Mouse (Mus musculus): ENCODE results near the gene Atf1. TPM values are rescaled to one million over a fixed set of nuclear protein-coding genes. Genes with fewer than 3 reads are reported as not detected.

Atf1 gene
- polyA plus RNA-seq, 1 experiment from 2014 or later: 40.4 TPM

- Histone ChIP-seq H3K9me3 (replicated peaks; ENCODE audit: control insufficient read depth, low read length) (peaks cover 11% of the 10 kb centered on the region; the same call in 1 of the 2 replicates), H3K9ac (ENCODE audit: low read length) (no peak overlapping the region), H3K4me2 (ENCODE audit: low read depth, low read length) (no peak overlapping the region), H3K36me3 (ENCODE audit: control insufficient read depth, insufficient read depth, low read length) (no peaks in the 10 kb centered on the region), H3K27me3 (ENCODE audit: control insufficient read depth, insufficient read depth, low read length) (no peaks in the 10 kb centered on the region), H3K27ac (ENCODE audit: low read length) (no peak overlapping the region), H3K4me3 (replicated peaks; ENCODE audit: low read length) (no peak overlapping the region), H3K4me1 (ENCODE audit: control insufficient read depth, insufficient read depth, low read length) (peaks cover 14% of the 10 kb centered on the region)
- WGBS: 88% methylated on average over 4 of the region's 4 CpGs
- no peak for ATAC-seq (ENCODE audit: insufficient read depth, low FRiP score)
These were observed 2.2 kb upstream of the Atf1 start for GRCm38 (mm10) chr15:100225381-100225780.

GRCm38 (mm10) chr15:100225891-100226290 is 1.7 kb upstream of the Atf1 start:
- Histone ChIP-seq H3K27ac (ENCODE audit: low read length) (peak overlapping the region; percentile 4; the same call in 1 of the 2 replicates), H3K4me2 (ENCODE audit: low read depth, low read length) (no peak overlapping the region), H3K4me1 (ENCODE audit: control insufficient read depth, insufficient read depth, low read length) (peaks cover 18% of the 10 kb centered on the region), H3K4me3 (replicated peaks; ENCODE audit: low read length) (no peak overlapping the region), H3K27me3 (ENCODE audit: control insufficient read depth, insufficient read depth, low read length) (no peaks in the 10 kb centered on the region), H3K9me3 (replicated peaks; ENCODE audit: control insufficient read depth, low read length) (peaks cover 11% of the 10 kb centered on the region; the same call in 1 of the 2 replicates), H3K36me3 (ENCODE audit: control insufficient read depth, insufficient read depth, low read length) (no peaks in the 10 kb centered on the region), H3K9ac (ENCODE audit: low read length) (no peak overlapping the region)
- WGBS: 88% methylated on average over 1 of the region's 1 CpGs
- no peak for ATAC-seq (ENCODE audit: insufficient read depth, low FRiP score)

DNA sequence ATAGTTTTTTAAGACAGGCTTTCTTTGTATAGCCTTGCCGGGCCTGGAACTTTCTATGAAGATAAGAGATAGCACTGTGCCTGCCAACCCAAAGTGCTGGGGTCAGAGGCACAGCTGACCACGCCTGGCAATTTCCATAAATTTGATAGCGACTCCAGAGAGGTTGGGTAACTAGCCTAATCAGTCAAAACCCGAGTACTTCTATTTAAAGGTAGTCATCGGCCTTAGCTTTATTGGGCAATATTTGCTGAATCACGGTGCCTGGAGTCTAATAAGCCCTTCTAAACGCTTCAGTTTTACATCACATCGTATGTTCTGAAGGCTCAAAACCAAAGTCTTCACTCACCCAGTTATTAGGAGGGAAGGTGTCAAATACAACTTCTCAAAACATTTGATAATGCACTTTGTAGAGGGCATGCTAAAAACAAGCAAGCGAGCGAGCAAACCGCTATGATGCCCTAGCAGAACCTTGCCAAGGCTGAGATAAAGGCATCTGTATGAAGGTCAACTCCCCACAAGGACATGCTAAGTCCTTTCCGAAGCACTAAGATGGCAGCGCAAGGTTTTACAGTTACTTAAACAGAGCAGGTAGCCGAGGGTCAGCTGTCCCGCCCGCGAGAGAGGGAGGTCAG is 472 bp upstream of the Atf1 start:
- Histone ChIP-seq H3K4me2 (ENCODE audit: low read depth, low read length) (peak overlapping the region; percentile 76), H3K36me3 (ENCODE audit: control insufficient read depth, insufficient read depth, low read length) (no peaks in the 10 kb centered on the region), H3K4me1 (ENCODE audit: control insufficient read depth, insufficient read depth, low read length) (peaks cover 18% of the 10 kb centered on the region), H3K9ac (ENCODE audit: low read length) (peak overlapping the region; percentile 100), H3K9me3 (replicated peaks; ENCODE audit: control insufficient read depth, low read length) (peaks cover 11% of the 10 kb centered on the region; the same call in 1 of the 2 replicates), H3K4me3 (replicated peaks; ENCODE audit: low read length) (peak overlapping the region; percentile 83), H3K27ac (ENCODE audit: low read length) (peak overlapping the region; percentile 100), H3K27me3 (ENCODE audit: control insufficient read depth, insufficient read depth, low read length) (no peaks in the 10 kb centered on the region)
- peak; percentile 47 for ATAC-seq (ENCODE audit: insufficient read depth, low FRiP score)
- WGBS: 2% methylated on average over 17 of the region's 17 CpGs

DNA sequence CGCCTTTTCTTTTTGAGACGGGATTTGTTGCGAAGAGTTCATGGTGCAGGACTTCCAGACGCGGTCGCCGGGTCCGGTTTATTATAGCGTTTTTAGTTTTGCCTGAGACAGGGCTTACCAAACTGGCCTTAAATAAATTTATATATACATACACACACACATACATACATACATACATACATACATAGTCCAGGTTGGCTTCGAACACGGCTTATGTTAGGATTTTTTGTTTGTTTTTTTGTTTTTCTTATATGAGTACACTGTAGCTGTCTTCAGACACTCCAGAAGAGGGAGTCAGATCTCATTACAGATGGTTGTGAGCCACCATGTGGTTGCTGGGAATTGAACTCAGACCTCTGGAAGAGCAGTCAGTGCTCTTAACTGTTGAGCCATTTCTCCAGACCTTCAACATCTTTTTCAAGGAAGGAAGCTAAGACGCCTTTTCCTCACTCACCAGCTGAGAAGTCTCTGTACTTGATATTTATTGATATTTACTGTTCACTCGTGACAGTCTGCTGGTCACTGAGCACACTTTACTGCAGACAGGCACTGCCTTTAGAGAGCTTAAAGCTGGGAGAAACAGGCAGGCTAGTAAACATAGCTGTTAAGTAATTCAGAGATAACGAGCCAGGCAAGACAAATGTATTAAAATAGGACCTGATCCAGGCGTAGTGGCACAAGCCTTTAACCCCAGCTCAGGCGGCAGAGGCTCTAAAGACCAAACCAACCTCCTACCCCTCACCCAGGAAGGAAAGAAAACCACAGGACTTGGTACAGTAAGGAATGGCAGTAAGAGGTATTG is 1.1 kb downstream of the Atf1 start:
- WGBS: 8% methylated on average over 16 of the region's 16 CpGs
- no peaks in the 10 kb centered on the region for H3K27me3 ChIP-seq (ENCODE audit: control insufficient read depth, insufficient read depth, low read length)
- H3K27ac ChIP-seq (ENCODE audit: low read length): peak overlapping the region; percentile 100
- no peak for ATAC-seq (ENCODE audit: insufficient read depth, low FRiP score)
- peak overlapping the region; percentile 83 for H3K4me3 ChIP-seq (replicated peaks; ENCODE audit: low read length)
- peak overlapping the region; percentile 100 for H3K9ac ChIP-seq (ENCODE audit: low read length)
- H3K36me3 ChIP-seq (ENCODE audit: control insufficient read depth, insufficient read depth, low read length): no peaks in the 10 kb centered on the region
- H3K9me3 ChIP-seq (replicated peaks; ENCODE audit: control insufficient read depth, low read length): no peaks in the 10 kb centered on the region
- H3K4me2 ChIP-seq (ENCODE audit: low read depth, low read length): peak overlapping the region; percentile 53
- peaks cover 18% of the 10 kb centered on the region for H3K4me1 ChIP-seq (ENCODE audit: control insufficient read depth, insufficient read depth, low read length)

- H3K9ac ChIP-seq (ENCODE audit: low read length): no peak overlapping the region
- H3K9me3 ChIP-seq (replicated peaks; ENCODE audit: control insufficient read depth, low read length): no peaks in the 10 kb centered on the region
- no peak overlapping the region for H3K4me3 ChIP-seq (replicated peaks; ENCODE audit: low read length)
- no peaks in the 10 kb centered on the region for H3K27me3 ChIP-seq (ENCODE audit: control insufficient read depth, insufficient read depth, low read length)
- 61% methylated on average over 1 of the region's 1 CpGs for whole genome bisulfite sequencing
- H3K36me3 ChIP-seq (ENCODE audit: control insufficient read depth, insufficient read depth, low read length): 0 out of 2 replicates have a peak, but pooled peaks cover 4% of the 10 kb centered on the region
- ATAC-seq (ENCODE audit: insufficient read depth, low FRiP score): no peak
- H3K4me1 ChIP-seq (ENCODE audit: control insufficient read depth, insufficient read depth, low read length): peaks cover 18% of the 10 kb centered on the region
- no peak overlapping the region for H3K27ac ChIP-seq (ENCODE audit: low read length)
- H3K4me2 ChIP-seq (ENCODE audit: low read depth, low read length): no peak overlapping the region
These were observed 3.0 kb downstream of the Atf1 start for GRCm38 (mm10) chr15:100230655-100231054.

- Histone ChIP-seq H3K4me3 (replicated peaks; ENCODE audit: low read length) (no peak overlapping the region), H3K4me1 (ENCODE audit: control insufficient read depth, insufficient read depth, low read length) (peaks cover 18% of the 10 kb centered on the region), H3K36me3 (ENCODE audit: control insufficient read depth, insufficient read depth, low read length) (peaks cover 9% of the 10 kb centered on the region; the same call in 1 of the 2 replicates), H3K27ac (ENCODE audit: low read length) (no peak overlapping the region), H3K27me3 (ENCODE audit: control insufficient read depth, insufficient read depth, low read length) (no peaks in the 10 kb centered on the region), H3K9ac (ENCODE audit: low read length) (no peak overlapping the region), H3K4me2 (ENCODE audit: low read depth, low read length) (no peak overlapping the region), H3K9me3 (replicated peaks; ENCODE audit: control insufficient read depth, low read length) (no peaks in the 10 kb centered on the region)
- 79% methylated on average over 14 of the region's 14 CpGs for WGBS
- no peak for ATAC-seq (ENCODE audit: insufficient read depth, low FRiP score)
These were observed 4.3 kb downstream of the Atf1 start for GRCm38 (mm10) chr15:100231616-100232525.

DNA sequence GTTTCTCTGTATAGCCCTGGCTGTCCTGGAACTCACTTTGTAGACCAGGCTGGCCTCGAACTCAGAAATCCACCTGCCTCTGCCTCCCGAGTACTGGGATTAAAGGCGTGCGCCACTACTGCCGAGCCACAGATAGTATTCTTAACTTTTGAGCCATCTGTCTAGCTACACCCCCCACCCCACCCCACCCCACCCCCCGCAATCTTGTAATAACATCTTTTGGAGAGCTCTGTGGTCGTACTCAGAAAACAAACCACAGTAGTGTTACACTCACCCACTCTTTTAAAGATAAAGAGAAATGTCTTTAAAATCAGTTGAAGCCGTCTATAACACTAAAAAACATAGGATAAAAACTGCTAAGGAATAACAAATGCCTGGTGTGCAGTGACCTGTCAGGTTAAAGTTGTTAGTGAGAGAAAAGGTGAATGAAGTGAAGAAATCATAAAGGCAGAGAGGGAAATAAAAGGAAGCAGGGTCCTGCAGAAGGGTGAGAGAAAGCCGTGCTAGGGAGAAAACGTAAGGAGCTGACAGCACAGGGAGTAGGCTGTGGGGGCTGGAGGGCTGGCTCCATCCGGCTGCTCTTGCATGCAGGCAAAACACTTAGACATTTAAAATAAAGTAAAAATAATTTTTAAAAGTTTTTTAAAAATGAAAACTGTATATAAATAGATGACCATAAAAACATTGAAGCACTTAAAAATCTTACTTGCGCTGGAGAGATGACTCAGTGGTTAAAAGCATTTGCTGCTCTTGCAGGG is 7.8 kb downstream of the Atf1 start:
- WGBS: 86% methylated on average over 12 of the region's 12 CpGs
- Histone ChIP-seq H3K27me3 (ENCODE audit: control insufficient read depth, insufficient read depth, low read length) (no peaks in the 10 kb centered on the region), H3K9me3 (replicated peaks; ENCODE audit: control insufficient read depth, low read length) (no peaks in the 10 kb centered on the region), H3K36me3 (ENCODE audit: control insufficient read depth, insufficient read depth, low read length) (peaks cover 14% of the 10 kb centered on the region), H3K4me3 (replicated peaks; ENCODE audit: low read length) (no peak overlapping the region), H3K27ac (ENCODE audit: low read length) (no peak overlapping the region), H3K4me1 (ENCODE audit: control insufficient read depth, insufficient read depth, low read length) (0 out of 2 replicates have a peak, but pooled peaks cover 9% of the 10 kb centered on the region), H3K9ac (ENCODE audit: low read length) (no peak overlapping the region), H3K4me2 (ENCODE audit: low read depth, low read length) (no peak overlapping the region)
- ATAC-seq (ENCODE audit: insufficient read depth, low FRiP score): no peak

GRCm38 (mm10) chr15:100236952-100237351 is 9.3 kb downstream of the Atf1 start:
- peaks cover 14% of the 10 kb centered on the region for H3K36me3 ChIP-seq (ENCODE audit: control insufficient read depth, insufficient read depth, low read length)
- WGBS: 79% methylated on average over 6 of the region's 6 CpGs

More at GRCm38 (mm10) chr15:100236952-100237351, 9.3 kb downstream of the Atf1 start:
- H3K9me3 ChIP-seq (replicated peaks; ENCODE audit: control insufficient read depth, low read length): no peaks in the 10 kb centered on the region
- no peaks in the 10 kb centered on the region for H3K27me3 ChIP-seq (ENCODE audit: control insufficient read depth, insufficient read depth, low read length)
- H3K9ac ChIP-seq (ENCODE audit: low read length): no peak overlapping the region
- H3K27ac ChIP-seq (ENCODE audit: low read length): no peak overlapping the region
- no peak overlapping the region for H3K4me2 ChIP-seq (ENCODE audit: low read depth, low read length)
- no peak for ATAC-seq (ENCODE audit: insufficient read depth, low FRiP score)
- 0 out of 2 replicates have a peak, but pooled peaks cover 6% of the 10 kb centered on the region for H3K4me1 ChIP-seq (ENCODE audit: control insufficient read depth, insufficient read depth, low read length)
- H3K4me3 ChIP-seq (replicated peaks; ENCODE audit: low read length): no peak overlapping the region
